Mouse (Mus musculus): ENCODE measurements around the gene Sult3a2. TPM values are rescaled to one million over a fixed set of nuclear protein-coding genes. Genes with fewer than 3 reads are reported as not detected.
"Not testable (repeated sequence)": the region's sequence is repeated elsewhere in the genome, so short reads cannot be mapped to it uniquely, and the experiment has no call there.

Gene Sult3a2
- not detected in 2 replicates for polyA plus RNA-seq (2016; fragmentation: Nextera tagmentation; extraction: Ambion mirVana)

GRCm38 (mm10) chr10:33786604-33787003 is at the start of gene Sult3a2:
TSS of gene Sult3a2 (minus strand) at chr10:33786704.
- no peak within 1 kb of the TSS for H3K4me3 ChIP-seq (replicated peaks)
- no peaks in the 10 kb centered on the region for H3K36me3 ChIP-seq
- no peak within 1 kb of the TSS for H3K4me2 ChIP-seq
- H3K9ac ChIP-seq (replicated peaks), result no peak within 1 kb of the TSS
- no peak for ATAC-seq (ENCODE audit: insufficient number of reproducible peaks, insufficient read depth, low FRiP score, low TSS enrichment, low read depth)
- no peaks in the 10 kb centered on the region for H3K27me3 ChIP-seq
- H3K27ac ChIP-seq, result no peak within 1 kb of the TSS
- WGBS, result 95% methylated on average over 3 of the region's 3 CpGs
- H3K9me3 ChIP-seq, result no peaks in the 10 kb centered on the region
- no peaks in the 10 kb centered on the region for H3K4me1 ChIP-seq (replicated peaks)

DNA sequence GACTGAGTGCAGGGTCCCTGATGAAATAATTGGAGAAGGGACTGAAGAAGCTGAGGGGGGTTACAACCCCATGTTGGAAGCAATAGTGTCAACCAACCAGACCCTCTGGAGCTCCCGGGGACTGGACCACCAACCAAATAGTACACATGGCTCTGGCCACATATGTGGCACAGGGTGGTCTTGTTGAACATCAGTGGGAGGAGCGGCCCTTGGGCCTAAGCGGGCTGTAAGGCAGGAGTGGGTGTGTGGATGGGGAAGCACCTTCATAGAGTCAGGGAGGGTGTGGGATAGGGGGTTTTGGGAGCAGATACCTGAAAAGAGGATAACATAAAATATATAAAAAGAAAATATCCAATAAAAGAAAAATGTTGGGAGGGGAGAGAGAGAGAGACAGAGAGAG is 34.4 kb upstream of the Sult3a2 start:
- Histone ChIP-seq H3K9me3 (no peaks in the 10 kb centered on the region), H3K4me2 (no peak overlapping the region), H3K4me1 (replicated peaks) (no peaks in the 10 kb centered on the region), H3K36me3 (no peaks in the 10 kb centered on the region), H3K4me3 (replicated peaks) (no peak overlapping the region), H3K9ac (replicated peaks) (no peak overlapping the region), H3K27me3 (no peaks in the 10 kb centered on the region), H3K27ac (no peak overlapping the region)
- 90% methylated on average over 3 of the region's 3 CpGs for WGBS
- ATAC-seq (ENCODE audit: insufficient number of reproducible peaks, insufficient read depth, low FRiP score, low TSS enrichment, low read depth), result no peak

DNA sequence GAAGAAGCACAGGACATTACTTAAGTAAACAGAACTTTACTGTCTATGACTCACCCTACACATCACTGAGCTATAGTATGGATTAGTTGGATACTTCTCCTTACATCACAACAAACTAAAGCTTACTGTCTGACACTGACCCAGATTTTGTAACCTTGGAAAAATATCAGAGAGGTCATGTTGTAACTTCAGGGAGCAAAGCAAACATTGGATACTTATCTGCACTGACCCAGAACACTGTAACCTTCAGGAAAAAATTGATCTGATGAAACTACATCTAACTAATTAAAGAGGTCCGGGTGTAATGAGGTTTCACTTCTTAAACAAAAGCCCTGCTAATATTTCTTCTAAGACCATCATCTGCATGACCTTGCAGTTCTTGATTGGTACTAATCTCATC is 30.4 kb upstream of the Sult3a2 start:
- no peaks in the 10 kb centered on the region for H3K36me3 ChIP-seq
- H3K4me2 ChIP-seq, result no peak overlapping the region
- no peak overlapping the region for H3K4me3 ChIP-seq (replicated peaks)
- WGBS, result 87% methylated on average over 1 of the region's 1 CpGs
- no peak for ATAC-seq (ENCODE audit: insufficient number of reproducible peaks, insufficient read depth, low FRiP score, low TSS enrichment, low read depth)
- H3K27me3 ChIP-seq, result no peaks in the 10 kb centered on the region
- H3K9ac ChIP-seq (replicated peaks), result no peak overlapping the region
- H3K27ac ChIP-seq, result no peak overlapping the region
- no peaks in the 10 kb centered on the region for H3K9me3 ChIP-seq
- no peaks in the 10 kb centered on the region for H3K4me1 ChIP-seq (replicated peaks)

DNA sequence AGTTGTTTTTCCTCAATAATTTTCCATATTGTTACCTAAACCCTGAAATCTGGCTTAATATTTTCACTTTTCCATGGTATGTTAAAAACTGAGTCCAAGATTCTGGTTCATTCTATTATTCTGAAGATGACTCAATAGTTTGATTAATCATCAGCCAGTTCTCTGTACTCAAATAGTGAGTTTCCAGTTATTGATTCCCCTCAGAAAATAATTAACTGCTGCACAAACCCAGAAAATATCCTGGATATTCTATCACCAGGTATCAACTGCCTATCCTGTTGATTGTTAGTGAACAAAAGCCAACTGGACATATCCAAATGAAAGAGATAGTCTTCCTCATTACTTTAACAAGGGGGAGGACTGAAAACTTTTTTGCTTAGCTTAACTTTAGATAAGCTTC is 27.8 kb upstream of the Sult3a2 start:
- H3K36me3 ChIP-seq, result no peaks in the 10 kb centered on the region
- no peak overlapping the region for H3K4me2 ChIP-seq
- H3K4me1 ChIP-seq (replicated peaks), result no peaks in the 10 kb centered on the region
- H3K27ac ChIP-seq, result no peak overlapping the region
- no peaks in the 10 kb centered on the region for H3K9me3 ChIP-seq
- no peak overlapping the region for H3K4me3 ChIP-seq (replicated peaks)
- H3K9ac ChIP-seq (replicated peaks), result no peak overlapping the region
- no peak for ATAC-seq (ENCODE audit: insufficient number of reproducible peaks, insufficient read depth, low FRiP score, low TSS enrichment, low read depth)
- H3K27me3 ChIP-seq, result no peaks in the 10 kb centered on the region

DNA sequence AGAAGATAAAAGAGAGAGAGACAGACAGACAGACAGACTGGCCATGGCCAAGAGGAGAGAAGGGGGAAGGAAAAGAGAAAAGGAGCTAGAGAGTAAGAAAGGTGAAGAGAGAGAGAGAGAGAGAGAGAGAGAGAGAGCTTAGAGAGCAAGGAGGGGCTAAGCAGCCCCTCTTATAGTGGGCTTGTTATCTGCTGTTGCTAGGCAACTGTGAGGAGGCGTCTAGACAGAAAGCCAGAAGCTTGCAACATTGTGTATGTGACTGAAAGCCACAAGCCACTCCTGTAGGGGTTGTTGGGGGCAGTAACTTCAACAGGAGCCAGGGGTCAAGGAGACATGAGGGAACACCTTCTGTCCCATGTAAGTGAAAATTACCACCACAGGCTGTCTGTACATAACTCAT is 25.3 kb upstream of the Sult3a2 start:
- no peak overlapping the region for H3K27ac ChIP-seq
- no peak overlapping the region for H3K4me3 ChIP-seq (replicated peaks)
- no peak overlapping the region for H3K4me2 ChIP-seq
- no peaks in the 10 kb centered on the region for H3K9me3 ChIP-seq
- H3K9ac ChIP-seq (replicated peaks), result no peak overlapping the region
- H3K27me3 ChIP-seq, result no peaks in the 10 kb centered on the region
- no peaks in the 10 kb centered on the region for H3K36me3 ChIP-seq
- ATAC-seq (ENCODE audit: insufficient number of reproducible peaks, insufficient read depth, low FRiP score, low TSS enrichment, low read depth), result no peak
- WGBS, result 35% methylated on average over 1 of the region's 1 CpGs
- H3K4me1 ChIP-seq (replicated peaks), result no peaks in the 10 kb centered on the region

- H3K4me3 ChIP-seq (replicated peaks); H3K27ac ChIP-seq; ATAC-seq (ENCODE audit: insufficient number of reproducible peaks, insufficient read depth, low FRiP score, low TSS enrichment, low read depth); H3K9me3 ChIP-seq; H3K9ac ChIP-seq (replicated peaks); H3K27me3 ChIP-seq; H3K4me1 ChIP-seq (replicated peaks); H3K36me3 ChIP-seq; H3K4me2 ChIP-seq: not testable (repeated sequence)
- 83% methylated on average over 6 of the region's 6 CpGs for WGBS
Measured at GRCm38 (mm10) chr10:33797221-33797949, 10.9 kb upstream of the Sult3a2 start.

DNA sequence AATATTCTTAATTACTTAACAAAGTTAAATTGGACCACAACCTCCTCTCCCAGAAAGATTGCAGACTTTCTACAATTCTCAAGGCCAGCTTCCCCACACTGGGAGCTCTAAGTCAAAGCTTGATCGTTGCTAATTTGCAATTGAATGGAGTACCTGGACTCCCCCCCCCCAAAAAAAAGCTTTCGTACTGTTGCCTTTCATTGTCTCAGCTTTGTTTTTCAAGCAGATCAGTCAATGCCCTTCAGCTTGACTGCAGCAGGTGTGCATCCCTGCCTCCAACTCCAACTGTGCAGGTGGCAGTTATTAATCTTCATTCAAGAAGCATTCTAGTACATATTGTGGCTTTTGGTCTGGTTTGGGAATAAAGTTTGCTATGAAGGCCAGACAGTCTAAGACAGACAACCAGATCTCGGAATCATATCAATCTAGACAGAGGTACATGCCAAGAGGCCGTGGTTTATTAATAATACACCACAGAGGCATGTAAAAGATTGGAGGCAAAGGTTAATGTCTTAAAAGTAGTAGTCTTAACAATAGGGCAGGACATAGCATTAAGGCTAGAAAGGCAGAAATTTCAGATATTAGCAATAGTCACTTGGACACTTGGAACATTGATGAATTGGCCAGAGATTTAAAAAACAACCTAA is 9.9 kb upstream of the Sult3a2 start:
- not testable (repeated sequence) for H3K9ac ChIP-seq (replicated peaks); H3K4me1 ChIP-seq (replicated peaks); ATAC-seq (ENCODE audit: insufficient number of reproducible peaks, insufficient read depth, low FRiP score, low TSS enrichment, low read depth); H3K27ac ChIP-seq; H3K9me3 ChIP-seq; H3K27me3 ChIP-seq; H3K4me3 ChIP-seq (replicated peaks); H3K4me2 ChIP-seq; H3K36me3 ChIP-seq
- 86% methylated on average over 4 of the region's 4 CpGs for WGBS

- H3K4me1 ChIP-seq (replicated peaks); ATAC-seq (ENCODE audit: insufficient number of reproducible peaks, insufficient read depth, low FRiP score, low TSS enrichment, low read depth); H3K36me3 ChIP-seq; H3K4me2 ChIP-seq; H3K9me3 ChIP-seq; H3K9ac ChIP-seq (replicated peaks); H3K27ac ChIP-seq; H3K27me3 ChIP-seq; H3K4me3 ChIP-seq (replicated peaks): not testable (repeated sequence)
- WGBS, result 78% methylated on average over 3 of the region's 3 CpGs
Measured at GRCm38 (mm10) chr10:33792166-33792565, 5.7 kb upstream of the Sult3a2 start.

DNA sequence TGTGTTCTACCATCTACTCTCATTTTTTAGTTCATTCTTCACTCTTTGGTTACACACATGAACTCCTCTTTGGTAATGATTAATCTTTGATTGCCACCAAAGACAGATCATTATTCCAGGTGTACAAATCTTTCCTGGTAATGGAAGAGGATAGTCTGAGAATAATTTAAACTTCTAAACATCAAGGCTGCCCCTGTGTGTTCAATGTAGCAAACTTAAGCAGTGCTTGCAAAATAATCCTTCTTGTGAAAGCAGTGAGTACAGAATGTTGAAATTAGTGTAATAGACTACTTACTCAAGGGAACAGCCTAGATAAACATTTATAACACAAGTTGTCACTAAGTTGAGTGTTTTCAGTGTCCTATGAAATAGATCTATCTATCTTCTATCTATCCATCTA is 1.0 kb upstream of the Sult3a2 start:
- no peak overlapping the region for H3K27ac ChIP-seq
- no peaks in the 10 kb centered on the region for H3K9me3 ChIP-seq
- H3K4me1 ChIP-seq (replicated peaks), result no peaks in the 10 kb centered on the region
- H3K27me3 ChIP-seq, result no peaks in the 10 kb centered on the region
- no peak overlapping the region for H3K4me3 ChIP-seq (replicated peaks)
- no peak overlapping the region for H3K9ac ChIP-seq (replicated peaks)
- no peak for ATAC-seq (ENCODE audit: insufficient number of reproducible peaks, insufficient read depth, low FRiP score, low TSS enrichment, low read depth)
- H3K4me2 ChIP-seq, result no peak overlapping the region
- no peaks in the 10 kb centered on the region for H3K36me3 ChIP-seq

DNA sequence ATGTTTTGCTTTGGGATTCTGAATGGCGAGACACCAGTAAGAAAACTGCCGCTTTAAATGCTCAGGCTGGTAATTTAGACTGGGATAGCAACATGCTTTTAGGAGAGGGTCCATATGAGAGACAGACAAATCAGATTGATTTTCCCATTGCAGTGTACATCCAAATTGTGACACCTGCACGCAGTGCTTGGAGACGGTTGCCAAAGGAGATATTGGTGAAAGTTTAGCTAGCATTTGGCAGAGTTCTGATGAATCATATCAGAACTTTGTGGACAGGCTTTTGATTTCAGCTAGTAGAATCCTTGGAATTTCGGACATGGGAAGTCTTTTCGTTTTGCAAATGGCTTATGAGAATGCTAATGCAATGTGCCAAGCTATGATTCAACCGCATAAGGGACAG is 51.3 kb downstream of the Sult3a2 start:
- WGBS, result 93% methylated on average over 7 of the region's 7 CpGs
- H3K4me1 ChIP-seq (replicated peaks); ATAC-seq (ENCODE audit: insufficient number of reproducible peaks, insufficient read depth, low FRiP score, low TSS enrichment, low read depth); H3K4me3 ChIP-seq (replicated peaks); H3K27me3 ChIP-seq; H3K27ac ChIP-seq; H3K9ac ChIP-seq (replicated peaks); H3K9me3 ChIP-seq; H3K4me2 ChIP-seq; H3K36me3 ChIP-seq: not testable (repeated sequence)

GRCm38 (mm10) chr10:33733241-33733640 is 53.3 kb downstream of the Sult3a2 start:
- peaks cover 3% of the 10 kb centered on the region; the same call in 1 of the 2 replicates for H3K9me3 ChIP-seq
- H3K9ac ChIP-seq (replicated peaks), result no peak overlapping the region
- H3K4me1 ChIP-seq (replicated peaks), result no peaks in the 10 kb centered on the region
- H3K36me3 ChIP-seq, result no peaks in the 10 kb centered on the region
- no peak overlapping the region for H3K4me2 ChIP-seq
- no peak overlapping the region for H3K4me3 ChIP-seq (replicated peaks)
- ATAC-seq (ENCODE audit: insufficient number of reproducible peaks, insufficient read depth, low FRiP score, low TSS enrichment, low read depth), result no peak
- no peak overlapping the region for H3K27ac ChIP-seq
- H3K27me3 ChIP-seq, result no peaks in the 10 kb centered on the region

Data from limb, embryonic 12.5 days (tissue).